Mouse (Mus musculus): Measurements from ENCODE around the gene Atp6v1g3. TPM values are rescaled to one million over a fixed set of nuclear protein-coding genes. Genes with fewer than 3 reads are reported as not detected.

Atp6v1g3 gene
- polyA plus RNA-seq, 1 experiment = not detected

DNA sequence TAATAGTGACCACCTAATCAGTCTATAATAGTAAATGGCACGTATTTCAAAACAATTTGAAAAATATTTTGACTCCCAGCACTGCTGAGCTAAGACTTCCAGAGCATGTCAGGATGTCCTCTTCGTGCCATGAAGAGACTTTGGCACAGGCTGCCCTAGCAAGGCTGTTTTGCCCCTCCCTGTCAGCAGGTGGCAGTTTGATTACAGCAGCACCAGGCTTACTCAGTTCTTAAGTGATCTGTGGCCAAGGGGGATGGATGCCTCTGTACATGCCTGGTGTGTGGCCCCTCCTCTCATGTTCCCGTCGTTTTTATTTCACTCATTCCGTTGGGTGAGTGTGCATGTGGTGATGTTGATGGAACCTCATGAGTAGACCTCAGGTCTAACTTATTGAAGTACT, 2.3 kb downstream of the Atp6v1g3 start:
- Histone ChIP-seq H3K79me2 (ENCODE audit: control insufficient read depth, insufficient read depth) (no peaks in the 10 kb centered on the region), H3K27me3 (ENCODE audit: control insufficient read depth, insufficient read depth, insufficient read length) (no peaks in the 10 kb centered on the region), H3K36me3 (ENCODE audit: control insufficient read depth, insufficient read depth) (no peaks in the 10 kb centered on the region), H3K4me3 (ENCODE audit: insufficient read depth, poor library complexity, severe bottlenecking) (no peak overlapping the region), H3ac (ENCODE audit: control insufficient read depth, insufficient read length, low read depth) (no peak overlapping the region), H3K79me3 (ENCODE audit: low read depth) (no peaks in the 10 kb centered on the region)
- TF ChIP-seq CTCF (IDR thresholded peaks at IDR 0.05; ENCODE audit: control insufficient read depth, insufficient read depth, insufficient read length) = peak; percentile 41
- TF ChIP-seq USF1 (IDR thresholded peaks at IDR 0.05; ENCODE audit: low read depth) = no peak

DNA sequence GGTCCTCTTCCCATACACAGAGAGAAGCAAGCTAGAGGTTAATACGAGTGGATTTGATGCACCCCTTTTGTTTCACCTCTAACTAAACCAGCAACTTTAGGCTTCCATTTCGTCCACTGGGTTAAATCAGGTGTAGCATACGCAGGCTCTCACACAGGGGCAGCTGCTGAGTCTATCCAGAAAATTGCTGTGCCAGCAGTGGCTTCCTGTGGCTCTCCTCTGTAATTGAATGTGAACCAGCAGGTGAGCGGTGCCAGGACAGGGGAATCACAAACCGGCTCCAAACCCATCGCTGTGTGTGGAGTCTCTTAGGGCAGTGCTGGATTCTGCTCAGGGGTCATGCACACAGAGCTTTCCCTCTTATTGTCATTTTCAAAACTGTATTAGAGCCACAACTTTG, 7.6 kb downstream of the Atp6v1g3 start:
- H3K27me3 ChIP-seq (ENCODE audit: control insufficient read depth, insufficient read depth, insufficient read length) = no peaks in the 10 kb centered on the region
- no peaks in the 10 kb centered on the region for H3K36me3 ChIP-seq (ENCODE audit: control insufficient read depth, insufficient read depth)
- H3K79me2 ChIP-seq (ENCODE audit: control insufficient read depth, insufficient read depth) = no peaks in the 10 kb centered on the region
- H3ac ChIP-seq (ENCODE audit: control insufficient read depth, insufficient read length, low read depth) = no peak overlapping the region
- TF ChIP-seq FOSL1 (IDR thresholded peaks at IDR 0.05; ENCODE audit: insufficient read depth, low read length, poor library complexity, severe bottlenecking) (no peak), CTCF (IDR thresholded peaks at IDR 0.05; ENCODE audit: control insufficient read depth, insufficient read depth, insufficient read length) (no peak), MAX (IDR thresholded peaks at IDR 0.05) (no peak), MYOD1 (IDR thresholded peaks at IDR 0.05; ENCODE audit: control insufficient read depth, insufficient read length, low read depth) (no peak), MYOG (IDR thresholded peaks at IDR 0.05; ENCODE audit: control insufficient read depth, extremely low read depth, insufficient read length) (no peak), CEBPB (IDR thresholded peaks at IDR 0.05; ENCODE audit: low read depth) (no peak)
- no peaks in the 10 kb centered on the region for H3K79me3 ChIP-seq (ENCODE audit: low read depth)
- no peak overlapping the region for H3K4me3 ChIP-seq (ENCODE audit: insufficient read depth, poor library complexity, severe bottlenecking)

DNA sequence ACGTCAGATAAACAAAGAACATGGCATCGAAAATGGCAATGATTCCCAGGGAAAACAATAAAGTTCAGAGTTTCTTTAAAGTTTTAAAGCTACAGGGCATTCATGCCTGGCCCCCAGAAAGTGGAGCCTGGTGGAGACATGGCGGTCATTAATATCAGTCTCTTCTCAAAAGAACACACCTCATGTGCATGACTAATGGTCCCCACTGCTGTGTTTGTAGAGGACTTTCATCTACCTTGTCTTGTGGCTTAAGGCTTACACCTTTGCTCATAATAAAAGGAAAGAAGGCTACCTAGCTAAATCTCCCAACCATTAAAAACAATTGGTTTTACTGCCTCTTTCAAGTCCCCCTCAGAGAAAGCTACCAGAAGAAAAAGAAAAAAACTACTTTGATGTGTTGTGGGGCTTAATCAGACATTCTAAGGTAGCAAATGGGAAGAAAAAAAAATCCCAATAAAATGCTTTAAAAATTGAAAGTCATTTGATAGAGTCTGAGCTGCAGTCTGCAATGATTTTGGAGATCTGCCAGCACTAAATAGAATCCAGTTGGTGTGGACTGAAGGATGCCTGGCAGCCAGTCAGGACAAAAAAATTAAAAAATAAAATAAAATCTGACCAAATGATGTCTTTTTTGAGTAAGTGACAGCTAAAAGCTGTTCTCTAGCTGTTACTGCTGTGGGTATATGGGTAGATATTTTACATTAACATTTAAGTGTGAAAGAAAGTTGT, 9.0 kb downstream of the Atp6v1g3 start:
- Histone ChIP-seq H3ac (ENCODE audit: control insufficient read depth, insufficient read length, low read depth) (no peak overlapping the region), H3K79me2 (ENCODE audit: control insufficient read depth, insufficient read depth) (no peaks in the 10 kb centered on the region), H3K79me3 (ENCODE audit: low read depth) (no peaks in the 10 kb centered on the region), H3K27me3 (ENCODE audit: control insufficient read depth, insufficient read depth, insufficient read length) (no peaks in the 10 kb centered on the region), H3K4me3 (ENCODE audit: insufficient read depth, poor library complexity, severe bottlenecking) (no peak overlapping the region), H3K36me3 (ENCODE audit: control insufficient read depth, insufficient read depth) (no peaks in the 10 kb centered on the region)
- TF ChIP-seq CEBPB (IDR thresholded peaks at IDR 0.05; ENCODE audit: low read depth) = no peak
- no peak for TF ChIP-seq FOSL1 (IDR thresholded peaks at IDR 0.05; ENCODE audit: insufficient read depth, low read length, poor library complexity, severe bottlenecking)
- no peak for TF ChIP-seq USF1 (IDR thresholded peaks at IDR 0.05; ENCODE audit: low read depth)
- no peak for TF ChIP-seq MYOG (IDR thresholded peaks at IDR 0.05; ENCODE audit: control insufficient read depth, extremely low read depth, insufficient read length)
- TF ChIP-seq MAX (IDR thresholded peaks at IDR 0.05) = no peak

DNA sequence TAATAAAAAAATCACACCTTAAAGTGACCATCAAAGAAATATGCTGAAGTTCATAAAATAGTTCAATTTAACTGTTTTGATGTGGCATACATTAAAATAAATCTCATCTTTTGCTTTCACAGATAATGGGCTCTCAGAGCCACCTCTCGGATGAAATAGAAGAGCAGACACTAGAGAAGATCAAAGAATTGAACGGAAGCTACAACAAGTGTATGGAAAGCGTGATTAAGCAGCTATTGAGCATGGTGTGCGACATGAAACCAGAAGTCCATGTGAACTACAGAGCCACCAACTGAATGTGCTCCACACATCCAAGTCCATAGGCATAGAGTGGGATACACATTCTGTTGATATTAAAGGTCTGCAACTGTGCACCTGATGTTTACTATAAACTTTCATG, 14.1 kb downstream of the Atp6v1g3 start:
- H3K79me2 ChIP-seq (ENCODE audit: control insufficient read depth, insufficient read depth) = no peaks in the 10 kb centered on the region
- H3ac ChIP-seq (ENCODE audit: control insufficient read depth, insufficient read length, low read depth) = no peak overlapping the region
- H3K27me3 ChIP-seq (ENCODE audit: control insufficient read depth, insufficient read depth, insufficient read length) = no peaks in the 10 kb centered on the region
- H3K36me3 ChIP-seq (ENCODE audit: control insufficient read depth, insufficient read depth) = no peaks in the 10 kb centered on the region
- no peak overlapping the region for H3K4me3 ChIP-seq (ENCODE audit: insufficient read depth, poor library complexity, severe bottlenecking)
- TF ChIP-seq MYOG (IDR thresholded peaks at IDR 0.05; ENCODE audit: control insufficient read depth, extremely low read depth, insufficient read length) (no peak), MAX (IDR thresholded peaks at IDR 0.05) (no peak), CTCF (IDR thresholded peaks at IDR 0.05; ENCODE audit: control insufficient read depth, insufficient read depth, insufficient read length) (no peak), CEBPB (IDR thresholded peaks at IDR 0.05; ENCODE audit: low read depth) (no peak), FOSL1 (IDR thresholded peaks at IDR 0.05; ENCODE audit: insufficient read depth, low read length, poor library complexity, severe bottlenecking) (no peak), USF1 (IDR thresholded peaks at IDR 0.05; ENCODE audit: low read depth) (no peak), MYOD1 (IDR thresholded peaks at IDR 0.05; ENCODE audit: control insufficient read depth, insufficient read length, low read depth) (no peak)
- H3K79me3 ChIP-seq (ENCODE audit: low read depth) = no peaks in the 10 kb centered on the region

DNA sequence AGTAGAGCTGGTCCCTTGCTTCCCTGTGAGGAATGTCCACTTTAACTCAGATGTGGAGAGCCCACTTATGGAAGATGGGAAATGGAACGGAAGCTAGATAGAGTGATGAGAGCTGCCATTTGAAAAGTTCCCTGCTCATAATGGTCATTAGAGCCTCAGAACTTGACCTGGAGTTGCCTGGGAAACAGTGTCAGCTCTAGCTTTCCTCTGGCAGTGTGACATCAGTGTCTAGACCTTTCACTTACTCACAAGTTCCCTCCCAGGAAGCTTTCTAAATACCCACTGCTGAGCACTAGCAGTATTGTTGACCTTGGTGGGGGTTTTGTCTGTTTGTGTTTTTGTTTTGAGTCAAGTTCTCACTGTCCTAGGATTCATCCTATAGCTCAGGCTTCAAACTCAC, 15.2 kb downstream of the Atp6v1g3 start:
- no peak for TF ChIP-seq CEBPB (IDR thresholded peaks at IDR 0.05; ENCODE audit: low read depth)
- TF ChIP-seq MAX (IDR thresholded peaks at IDR 0.05) = no peak
- TF ChIP-seq MYOG (IDR thresholded peaks at IDR 0.05; ENCODE audit: control insufficient read depth, extremely low read depth, insufficient read length) = no peak
- no peak for TF ChIP-seq CTCF (IDR thresholded peaks at IDR 0.05; ENCODE audit: control insufficient read depth, insufficient read depth, insufficient read length)
- no peak for TF ChIP-seq MYOD1 (IDR thresholded peaks at IDR 0.05; ENCODE audit: control insufficient read depth, insufficient read length, low read depth)
- no peak for TF ChIP-seq USF1 (IDR thresholded peaks at IDR 0.05; ENCODE audit: low read depth)
- TF ChIP-seq FOSL1 (IDR thresholded peaks at IDR 0.05; ENCODE audit: insufficient read depth, low read length, poor library complexity, severe bottlenecking) = no peak
- Histone ChIP-seq H3K79me2 (ENCODE audit: control insufficient read depth, insufficient read depth) (no peaks in the 10 kb centered on the region), H3K36me3 (ENCODE audit: control insufficient read depth, insufficient read depth) (no peaks in the 10 kb centered on the region), H3K27me3 (ENCODE audit: control insufficient read depth, insufficient read depth, insufficient read length) (no peaks in the 10 kb centered on the region), H3K4me3 (ENCODE audit: insufficient read depth, poor library complexity, severe bottlenecking) (no peak overlapping the region), H3K79me3 (ENCODE audit: low read depth) (no peaks in the 10 kb centered on the region), H3ac (ENCODE audit: control insufficient read depth, insufficient read length, low read depth) (no peak overlapping the region)
